Mouse (Mus musculus) heart, postnatal 0 days (tissue): ENCODE data around the gene Mroh2a.

ENCODE experiments used
- CTCF ChIP-seq: IDR thresholded peaks from 2 replicates; pipeline ENCODE4 v1.5.1; 2016; ENCODE audit warnings: antibody characterized with exemption, control low read depth, low read depth
- EP300 ChIP-seq: IDR thresholded peaks from 2 replicates; pipeline ENCODE4 v1.6.1; 2016; ENCODE audit warnings: antibody characterized with exemption, low read depth

DNA sequence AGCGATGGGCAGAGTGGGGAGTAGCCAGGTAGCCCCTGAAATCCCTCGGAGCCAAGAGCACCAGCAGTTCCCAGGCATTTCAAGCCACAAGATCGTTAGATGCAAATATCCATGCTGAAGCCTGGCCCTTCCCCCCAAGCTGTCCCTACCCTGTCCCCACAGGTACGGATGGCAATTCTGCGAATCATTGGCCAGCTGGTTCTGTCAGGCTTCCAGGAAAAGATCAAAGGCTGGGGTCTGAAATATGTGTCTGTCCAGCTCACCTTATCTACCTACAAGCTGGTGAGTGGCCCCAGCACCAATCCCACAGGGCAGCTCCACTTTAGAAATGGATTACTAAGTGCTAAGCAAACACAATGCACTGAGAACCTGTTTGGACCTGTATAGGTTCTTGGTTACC is 10.5 kb downstream of the Mroh2a start:
- no peak for TF ChIP-seq CTCF
- TF ChIP-seq EP300 = no peak
